In the genomic region with DNA sequence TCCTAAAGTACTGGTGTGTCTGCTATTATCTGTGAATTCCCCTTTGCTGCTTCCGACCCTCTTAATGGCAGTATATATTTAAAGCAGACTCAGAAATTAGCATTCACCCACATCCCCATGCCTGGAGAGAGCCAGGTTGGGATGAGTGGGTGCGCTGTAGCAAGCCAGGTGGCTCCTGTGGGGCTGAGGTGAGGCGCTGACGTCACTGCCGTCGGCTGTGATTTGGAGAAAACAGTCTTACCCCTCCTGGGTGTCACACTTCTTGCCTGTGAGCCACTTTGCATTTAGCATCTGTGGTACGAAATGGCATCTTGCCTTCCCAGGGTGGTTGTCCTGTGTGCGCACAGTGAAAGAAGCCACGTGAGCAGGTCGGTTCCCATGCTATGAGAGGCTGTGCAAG, we compare ENCODE assay signal across 16 mouse cellular contexts.
"Had no signal": no experiment of that assay in that cellular context is flagged by ENCODE, and none has a peak within 500 bp of the region (broad histone marks: within the 10 kb centered on the region; RNA-seq: fewer than 3 reads in every experiment).

No protein-coding gene starts in this region.

- ATAC-seq: hindbrain, postnatal 0 days; intestine, embryonic 16.5 days; liver, embryonic 12.5 days had no signal

- DNase-seq: gastrocnemius, postnatal 14 days; gastrocnemius, postnatal 36 days; heart, adult 11 months; heart, adult 2 months; heart, postnatal 14 days; heart, postnatal 36 days; kidney, adult 11 months; kidney, adult 2 months; kidney, adult 9 months; kidney, postnatal 14 days; kidney, postnatal 36 days; layer of hippocampus, postnatal 36 days; left cerebral cortex, postnatal 4 days had no signal
